Mouse (Mus musculus) left cerebral cortex, adult 18-20 months (tissue): ENCODE measurements around the gene Egflam. TPM values are rescaled to one million over a fixed set of nuclear protein-coding genes. Genes with fewer than 3 reads are reported as not detected.
A peak's percentile ranks its signal among the peaks of the same experiment; 100 is the strongest.

ENCODE experiments used
- DNase-seq, 2 experiments: peaks; one replicate each; pipeline ENCODE4 v3.0.0; 2021 to 2022; ENCODE audit warnings: low spot score in 2 of 2, mixed read lengths in 1 of 2
- long read RNA-seq, 2 experiments: library from polyadenylated mRNA; stranded (forward); transcript quantifications; one replicate each; pipeline ENCODE4 v2.0.0; 2021
- total RNA-seq, 2 experiments: library from RNA; stranded (reverse); gene quantifications; 2 replicates each; pipeline ENCODE4 v1.2.3; 2021

Gene Egflam
- 1 to 10 TPM; 4.4 to 5.1 TPM for total RNA-seq
- long read RNA-seq, experiment 1, full-length matches to known transcripts = 2 of 2 reads
- long read RNA-seq, experiment 1, partial matches to known transcripts = 0 of 2 reads
- long read RNA-seq, experiment 1, other reads (novel, unspliced or antisense) = 0 of 2 reads
- long read RNA-seq, experiment 2, full-length matches to known transcripts = 1 of 1 reads
- long read RNA-seq, experiment 2, partial matches to known transcripts = 0 of 1 reads
- long read RNA-seq, experiment 2, other reads (novel, unspliced or antisense) = 0 of 1 reads

DNA sequence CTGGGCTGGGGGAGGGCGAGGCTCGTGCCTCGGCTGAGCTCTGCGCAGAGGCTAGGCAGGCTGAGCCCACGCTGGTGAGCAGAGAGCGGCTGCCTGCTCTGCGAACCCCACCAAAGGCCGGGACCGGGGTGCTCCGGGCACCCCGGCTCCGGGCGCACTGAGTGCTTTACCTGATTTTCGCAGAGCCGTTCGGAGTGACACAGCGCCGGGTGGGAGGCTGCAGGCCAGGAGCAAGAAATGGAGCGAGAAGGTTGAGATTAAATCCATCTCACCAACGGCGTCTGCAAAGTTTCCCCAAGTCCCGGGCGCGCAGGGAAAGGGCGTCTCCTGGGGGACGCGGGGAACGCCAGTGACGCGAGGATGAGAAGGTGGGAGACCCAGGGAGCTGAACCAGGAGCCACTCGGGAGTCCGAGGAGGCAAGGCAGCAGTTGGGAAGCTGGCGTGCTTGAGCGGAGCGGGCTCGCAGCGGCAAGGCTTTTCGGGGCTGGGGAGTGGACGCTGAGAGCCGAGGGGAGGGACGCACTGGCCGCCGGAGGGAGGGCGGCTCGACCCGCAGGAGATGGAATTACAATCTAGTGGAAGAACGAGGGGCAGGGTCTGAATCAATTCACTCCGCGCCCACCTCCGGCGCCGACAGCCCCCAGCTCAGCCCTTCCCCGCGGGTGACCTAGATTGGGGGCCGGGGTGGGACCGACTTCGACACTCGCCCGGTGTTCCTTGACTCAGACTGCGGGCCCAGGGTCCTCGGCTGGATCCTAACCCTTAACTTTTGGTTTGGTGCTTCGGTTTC lies at the start of gene Egflam:
Egflam (minus strand) TSS at position 578 of the 791 bp plus-strand sequence.
- peak in 1 of 2 experiments; percentile 3 for DNase-seq

DNA sequence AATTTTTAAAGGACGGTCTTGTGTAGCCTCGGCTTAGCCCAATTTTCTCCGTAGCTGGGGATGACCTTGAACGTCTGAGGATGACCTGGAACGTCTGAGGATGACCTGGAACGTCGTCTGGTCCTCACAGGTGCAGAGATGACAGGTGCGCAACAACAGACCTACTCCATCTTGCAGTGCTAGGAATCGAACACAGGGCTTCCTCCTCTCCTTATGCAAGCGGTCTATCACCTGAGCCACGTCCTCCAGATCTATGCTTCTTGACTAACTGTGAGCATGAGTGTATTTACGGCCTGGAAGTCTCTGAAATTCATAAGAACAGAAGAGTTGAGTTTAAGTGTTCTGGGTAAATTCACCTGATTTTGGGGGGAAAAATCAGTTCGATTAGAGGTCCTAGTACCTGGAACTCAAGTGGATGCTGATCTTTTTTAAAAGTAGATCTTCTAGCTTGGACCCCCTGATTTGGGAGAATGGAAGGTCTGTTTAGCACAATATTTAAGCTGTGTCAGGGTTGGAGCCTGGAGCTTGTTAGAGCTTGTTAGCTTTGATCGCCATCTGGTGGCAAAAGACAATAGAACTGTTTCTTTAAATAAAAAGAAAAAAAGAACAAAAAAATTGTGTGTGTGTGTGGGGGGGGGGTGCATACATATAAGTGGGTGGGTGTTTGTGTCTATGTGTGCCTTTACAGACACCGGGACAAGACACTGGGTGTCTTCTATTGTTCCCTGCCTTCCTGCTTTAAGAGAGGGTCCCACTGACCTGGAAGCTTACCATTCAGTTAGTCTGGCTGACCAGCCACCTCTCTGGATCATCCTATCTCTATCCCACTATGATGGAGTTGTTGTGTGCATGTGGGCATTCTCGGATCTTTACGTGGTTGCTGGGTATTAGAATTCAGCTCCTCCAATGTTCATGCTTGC lies 45.5 kb upstream of the Egflam start:
- peak in 1 of 2 experiments; percentile 21 for DNase-seq

DNA sequence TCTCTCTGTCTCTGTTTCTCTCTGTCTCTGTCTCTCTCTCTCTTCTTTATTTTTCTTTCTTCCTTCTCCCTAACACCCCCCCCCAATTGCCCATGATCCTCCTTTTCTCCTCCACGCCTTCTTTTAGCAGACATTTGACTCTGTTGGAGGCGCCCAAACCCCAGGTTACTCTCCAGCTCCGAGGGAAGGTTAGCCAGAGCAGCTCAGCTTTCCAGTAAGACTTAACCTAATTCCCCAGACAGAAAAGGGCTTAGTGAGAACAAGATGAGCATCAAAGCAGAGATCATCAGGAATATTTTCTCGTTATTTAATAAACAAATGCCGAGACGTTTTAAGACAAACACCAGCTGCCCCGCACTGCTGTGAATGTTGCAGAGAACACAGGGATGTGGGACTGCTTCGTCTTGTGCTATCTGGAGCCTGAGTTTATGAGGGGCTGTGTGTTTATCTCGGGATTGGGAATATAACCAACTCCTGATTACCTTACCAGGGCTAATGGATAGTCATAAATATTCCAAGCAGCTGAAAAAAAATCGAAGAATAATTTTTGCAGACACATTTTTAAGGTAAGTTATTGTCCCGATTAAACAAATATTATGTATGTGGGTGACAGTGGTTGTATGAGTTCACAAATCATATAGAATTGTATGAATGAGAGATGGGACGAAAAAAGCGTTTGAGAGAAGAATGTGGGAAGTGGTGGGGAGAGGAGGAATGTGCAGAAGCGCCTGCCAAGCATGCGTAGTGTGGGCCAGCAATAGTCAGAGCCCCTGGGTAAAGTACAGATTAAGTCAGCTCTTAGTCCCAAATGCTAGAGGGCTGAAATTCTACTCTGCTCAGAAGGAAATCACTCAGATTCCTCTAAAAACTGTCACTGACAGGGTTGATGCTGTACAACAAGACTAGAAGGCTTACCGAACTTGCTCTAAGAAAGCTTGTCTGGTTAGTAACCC lies 44.2 kb upstream of the Egflam start:
- no peak for DNase-seq

DNA sequence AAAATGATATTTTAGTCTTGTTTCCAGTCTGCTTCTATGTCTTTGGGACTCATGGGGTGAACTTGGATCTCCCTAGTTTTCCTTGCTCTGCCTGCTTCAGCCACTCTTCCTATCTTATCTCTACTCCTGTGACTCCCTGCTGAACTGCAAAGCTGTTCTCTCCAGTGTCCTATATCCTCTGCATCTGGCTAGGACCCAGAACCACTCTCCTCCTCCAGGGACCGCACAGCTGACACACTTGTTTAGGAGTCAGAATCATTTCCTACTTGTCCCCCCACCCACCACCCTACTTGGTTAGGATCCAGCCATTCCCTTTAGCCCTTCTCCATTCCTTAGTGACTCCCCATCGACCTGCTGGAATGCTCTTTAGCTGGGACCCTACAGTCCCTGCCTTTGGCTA lies 26.1 kb upstream of the Egflam start:
- DNase-seq = no peak

DNA sequence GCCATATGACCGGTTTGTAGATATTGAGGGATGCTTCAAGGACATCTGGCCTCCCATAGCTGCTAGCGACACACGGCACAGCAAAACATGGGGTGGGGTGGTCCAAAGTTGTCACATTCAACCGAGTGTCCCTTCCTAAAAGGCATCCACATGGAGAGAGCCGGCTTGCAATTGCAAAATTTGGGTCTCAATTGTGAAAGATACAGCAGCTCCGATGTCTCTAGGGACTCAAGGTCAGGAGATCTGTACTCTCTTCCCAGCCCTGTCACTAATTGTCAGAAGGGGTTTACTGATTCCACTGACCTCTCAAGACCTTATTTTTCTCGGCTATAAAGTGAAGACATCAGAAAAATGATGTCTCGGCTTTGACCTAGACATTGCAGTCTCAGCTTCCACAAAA lies 6.3 kb upstream of the Egflam start:
- DNase-seq = no peak

DNA sequence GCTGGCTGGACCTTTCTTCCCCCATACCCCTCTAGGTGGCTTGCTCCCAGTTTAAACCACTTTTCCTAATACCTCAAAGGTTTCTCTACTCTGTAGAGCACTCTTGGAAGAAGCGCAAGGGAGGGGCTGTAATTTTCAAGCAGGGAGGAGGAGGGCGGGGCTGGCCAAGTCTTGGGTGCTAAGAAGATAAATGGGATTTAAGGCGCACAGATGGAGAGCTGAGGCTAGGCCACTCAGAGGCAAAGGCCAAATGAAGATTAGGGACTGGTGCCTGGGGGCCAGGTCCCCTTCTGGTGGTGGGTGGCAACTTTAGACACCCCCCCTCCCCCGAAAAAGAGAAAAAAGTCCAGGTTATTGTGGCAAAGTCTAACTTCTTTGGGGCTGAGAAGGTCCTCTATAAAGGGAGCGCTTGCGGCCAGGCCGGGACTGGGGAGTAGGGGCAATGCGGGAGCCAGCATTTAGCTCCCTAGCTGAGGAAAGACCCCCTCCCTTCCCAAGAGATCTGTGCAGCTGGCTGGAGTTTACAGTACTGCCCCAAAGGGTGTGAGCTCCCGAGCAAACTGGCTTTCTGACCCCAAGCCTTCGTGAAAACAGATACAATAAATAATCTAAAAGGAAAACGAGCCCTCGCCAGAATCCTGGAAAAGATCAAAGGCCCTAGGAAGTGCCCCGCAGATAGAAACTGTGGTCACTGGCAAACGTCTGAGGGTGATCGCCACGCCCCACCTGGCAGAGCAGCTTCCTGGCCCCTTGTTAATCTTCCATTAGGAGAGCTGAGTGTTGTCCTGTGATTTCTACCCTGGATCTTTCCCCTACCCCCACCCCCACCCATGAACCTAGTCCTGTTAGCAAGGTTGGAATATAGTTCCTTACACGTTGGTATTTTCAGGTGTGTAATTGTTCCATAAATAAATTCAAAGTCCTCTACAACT lies 680 bp upstream of the Egflam start:
- no peak for DNase-seq

DNA sequence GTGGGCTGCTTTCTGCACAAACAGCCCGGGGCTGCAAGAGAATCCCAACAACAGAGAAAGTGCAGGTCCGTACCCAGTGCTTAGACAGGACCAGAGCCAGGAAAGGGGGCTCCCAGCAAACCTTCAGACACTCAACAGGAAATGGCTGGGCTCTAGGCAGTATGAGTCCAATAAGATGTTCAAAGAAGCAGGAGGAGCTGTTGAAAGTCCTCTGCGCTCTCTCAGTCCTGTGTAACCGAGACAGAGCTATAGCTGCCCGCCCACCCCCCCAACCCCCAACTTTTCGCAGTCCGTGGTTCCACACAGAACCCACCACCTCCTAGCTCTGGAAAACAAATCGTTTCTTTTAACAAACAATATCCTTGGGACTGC lies 763 bp downstream of the Egflam start:
- DNase-seq = no peak

DNA sequence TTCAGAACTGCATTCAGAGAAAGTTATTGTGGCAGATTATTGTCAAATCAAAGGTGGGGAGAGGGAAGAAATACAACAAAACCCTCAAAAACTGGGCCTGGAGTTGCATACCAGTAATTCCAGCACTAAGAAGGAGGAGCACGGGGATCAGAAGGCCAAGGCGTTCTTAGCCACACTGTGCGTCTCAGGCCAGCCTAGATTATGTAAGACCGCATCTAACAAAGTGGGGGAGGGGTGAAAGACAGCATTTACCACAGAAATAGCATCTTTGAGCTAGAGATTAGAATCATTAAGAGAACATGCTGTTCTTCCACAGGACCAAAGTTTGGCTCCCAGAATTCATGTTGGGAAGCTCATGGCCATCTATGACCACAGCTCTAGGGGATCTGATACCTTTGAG lies 14.8 kb downstream of the Egflam start:
- DNase-seq = no peak

DNA sequence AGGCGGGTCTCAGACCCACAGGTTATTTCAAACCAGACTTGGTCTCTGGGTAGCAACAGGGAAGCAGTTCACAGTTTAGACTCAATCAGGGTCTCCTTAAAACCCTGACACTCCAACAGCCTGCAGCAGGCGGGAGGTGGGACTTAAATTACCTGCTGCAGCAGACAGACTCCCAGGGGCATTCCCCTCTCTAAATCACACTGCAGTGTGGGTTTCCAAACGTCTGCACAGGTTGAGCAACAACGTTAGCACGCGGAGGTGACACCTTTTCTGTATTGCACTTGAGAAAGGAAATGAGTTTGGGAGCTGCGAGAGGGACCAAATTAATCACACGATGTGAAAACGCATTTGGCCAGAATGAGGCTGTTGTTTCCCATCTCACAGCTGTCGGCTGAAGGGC lies 15.7 kb downstream of the Egflam start:
- no peak for DNase-seq

DNA sequence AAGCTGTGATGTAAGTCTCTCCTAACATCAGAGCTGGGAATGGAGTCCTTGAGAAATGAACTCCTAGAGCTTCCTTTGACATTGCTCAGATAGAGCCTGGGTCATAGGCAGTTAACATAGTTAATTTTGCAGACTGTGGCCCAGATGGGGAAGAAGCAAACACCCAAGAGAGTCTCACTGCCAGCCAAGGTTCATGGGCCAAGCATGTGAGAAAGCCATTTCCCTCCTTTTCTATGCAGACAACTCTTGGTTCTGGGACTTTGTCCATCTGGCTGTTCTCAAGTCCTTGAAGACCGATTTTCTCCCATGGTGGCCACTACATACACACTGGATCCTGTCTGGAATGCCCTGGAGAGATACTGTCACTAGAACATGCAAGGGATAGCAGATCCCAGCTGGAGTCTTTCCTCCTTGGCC lies 45.6 kb downstream of the Egflam start:
- no peak for DNase-seq

DNA sequence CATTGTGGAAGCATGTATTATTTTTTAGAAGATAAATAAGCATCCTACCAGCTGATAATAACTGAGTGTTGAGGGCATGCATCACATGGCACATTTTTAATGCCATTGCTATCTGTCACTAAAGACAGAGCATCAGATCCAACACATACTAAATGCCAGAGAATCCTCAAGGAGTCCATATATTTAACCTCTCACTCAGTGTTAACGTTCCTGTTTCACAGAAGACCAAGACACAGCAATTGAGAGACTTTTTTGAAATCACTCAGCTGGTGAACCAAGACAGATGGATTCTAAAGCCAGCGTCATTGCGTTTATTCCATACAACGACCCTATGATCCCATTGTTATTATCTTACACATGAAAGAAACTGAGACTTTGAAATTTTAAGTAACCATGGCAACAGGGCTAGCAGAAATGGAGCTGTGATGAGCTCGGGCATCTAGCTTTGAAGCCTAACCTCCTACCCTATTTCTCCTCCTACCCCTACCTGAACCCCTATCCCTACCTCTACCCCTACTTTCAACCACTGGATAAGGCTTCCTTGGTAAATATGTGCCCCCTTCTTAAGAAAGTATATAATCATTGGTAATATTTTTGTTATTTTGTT lies 57.4 kb downstream of the Egflam start:
- no peak for DNase-seq

DNA sequence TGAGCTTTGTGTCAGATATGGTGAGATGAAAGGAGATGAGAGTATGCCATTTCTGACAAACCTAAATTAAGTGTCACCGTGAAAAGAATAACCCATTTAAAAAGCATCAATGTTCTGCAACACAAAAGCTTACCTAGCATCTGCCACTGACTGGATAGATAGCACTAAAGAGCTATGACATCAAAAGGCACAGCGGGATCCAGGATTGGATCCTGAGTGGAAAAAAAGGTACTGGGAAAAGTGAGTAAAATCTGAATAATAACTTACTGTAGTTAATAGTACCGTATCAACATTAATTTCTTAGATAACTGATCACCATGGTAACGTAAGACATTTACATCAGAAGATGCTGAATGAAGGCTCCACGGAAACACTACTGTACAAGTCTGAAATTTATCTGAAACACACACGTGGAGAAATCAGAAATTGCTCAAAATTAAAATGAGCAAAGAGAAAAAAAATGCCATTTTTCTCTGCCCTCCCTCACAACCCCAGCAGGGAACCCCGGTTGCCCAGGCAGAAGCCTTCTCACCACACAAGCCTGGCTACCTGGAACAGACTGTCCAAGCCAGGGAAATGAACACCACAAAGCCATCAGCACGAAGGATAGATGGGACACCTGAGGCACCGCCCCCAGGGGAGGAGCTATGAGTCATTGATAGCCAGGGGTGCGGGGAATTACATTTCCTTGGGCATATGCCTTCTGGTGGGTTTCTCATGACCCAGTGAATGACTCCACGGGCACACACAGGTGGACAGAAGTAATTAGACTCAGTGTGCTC lies 63.5 kb downstream of the Egflam start:
- no peak for DNase-seq

DNA sequence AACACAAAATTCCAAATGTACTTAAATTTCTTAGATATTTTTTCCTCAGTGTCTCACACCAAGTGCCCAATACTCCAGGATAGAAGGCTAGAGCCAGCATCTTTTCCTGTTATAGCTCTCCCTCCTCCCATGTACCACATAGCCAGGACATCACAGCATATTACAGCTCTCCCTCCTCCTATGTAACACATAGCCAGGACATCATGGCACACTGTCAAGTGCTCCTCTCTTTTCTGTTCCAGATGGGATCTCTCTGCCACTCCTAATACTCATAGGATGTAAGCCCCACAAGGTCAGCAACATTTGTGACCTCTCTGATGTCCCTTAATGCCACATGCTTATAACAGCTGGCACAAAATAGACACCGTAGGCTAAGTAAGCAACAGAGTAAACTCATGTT lies 65.3 kb downstream of the Egflam start:
- no peak for DNase-seq

DNA sequence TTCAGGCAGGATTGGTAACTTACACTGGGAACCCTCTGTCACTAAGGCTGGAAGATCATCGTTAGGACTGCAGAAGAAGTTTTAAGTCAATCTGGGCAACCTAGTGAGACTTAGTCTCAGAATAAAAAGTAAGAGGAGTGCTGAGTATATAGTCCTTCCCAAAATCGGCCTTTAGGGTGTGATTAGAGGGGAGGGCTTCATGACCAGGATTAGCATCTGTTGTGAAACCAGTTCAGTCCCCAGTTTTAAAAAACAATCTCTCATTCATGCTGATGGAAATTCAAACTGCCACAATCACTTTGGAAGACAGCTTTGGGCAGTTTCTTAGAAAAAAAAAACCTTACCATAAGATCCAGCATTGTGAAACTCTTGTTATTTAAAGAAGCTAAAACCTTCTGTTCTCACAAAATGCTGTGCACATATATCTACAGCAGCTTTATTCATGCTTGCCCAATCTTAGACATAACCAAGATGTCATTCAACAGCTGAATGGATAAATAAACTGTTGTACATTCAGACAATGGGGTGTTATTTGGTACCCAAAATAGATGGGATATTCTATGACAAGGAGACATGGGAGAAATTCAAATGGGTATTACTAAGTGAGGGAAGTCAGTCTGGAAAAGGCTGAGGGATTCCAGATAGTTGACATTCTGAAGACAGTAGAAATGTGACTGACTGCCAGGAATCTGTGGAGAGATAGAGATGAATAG lies 75.4 kb downstream of the Egflam start:
- no peak for DNase-seq

DNA sequence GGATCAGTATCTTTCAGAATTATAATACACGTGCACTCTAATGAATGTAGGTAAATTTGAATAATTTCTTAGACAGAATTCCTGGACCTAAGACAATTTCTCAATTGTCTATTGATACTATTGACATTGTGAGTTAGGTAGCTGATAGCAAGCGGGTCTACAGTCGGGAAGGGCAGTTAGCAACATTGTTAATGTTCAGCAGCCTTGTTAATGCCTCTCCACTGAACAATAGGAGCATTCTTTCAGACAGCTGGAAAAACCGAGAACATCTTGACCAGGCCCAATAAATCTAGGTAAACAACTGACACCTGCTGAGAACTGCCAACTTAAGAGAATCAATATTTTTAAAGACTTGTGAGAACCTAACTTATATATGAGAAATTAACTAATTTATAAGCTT lies 77.3 kb downstream of the Egflam start:
- DNase-seq = no peak

DNA sequence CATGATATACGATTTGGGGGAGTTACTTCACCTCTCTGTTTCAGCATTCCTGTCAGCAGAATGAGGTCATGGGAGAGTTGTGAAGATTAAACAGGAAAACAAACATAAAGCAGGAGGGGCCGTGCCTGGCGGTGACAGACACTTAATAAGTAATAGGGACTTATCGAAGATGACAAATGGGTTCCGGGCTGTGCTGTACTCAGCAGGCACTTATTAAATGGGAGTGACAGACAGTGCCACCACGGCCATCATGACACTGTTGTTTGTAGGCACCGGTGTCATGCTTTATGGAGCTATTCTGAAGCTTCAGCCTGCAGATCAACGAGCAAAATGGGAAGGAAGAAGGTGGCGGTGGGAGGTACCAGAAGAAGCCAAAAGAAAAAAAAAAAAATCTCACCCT lies 82.7 kb downstream of the Egflam start:
- no peak for DNase-seq

DNA sequence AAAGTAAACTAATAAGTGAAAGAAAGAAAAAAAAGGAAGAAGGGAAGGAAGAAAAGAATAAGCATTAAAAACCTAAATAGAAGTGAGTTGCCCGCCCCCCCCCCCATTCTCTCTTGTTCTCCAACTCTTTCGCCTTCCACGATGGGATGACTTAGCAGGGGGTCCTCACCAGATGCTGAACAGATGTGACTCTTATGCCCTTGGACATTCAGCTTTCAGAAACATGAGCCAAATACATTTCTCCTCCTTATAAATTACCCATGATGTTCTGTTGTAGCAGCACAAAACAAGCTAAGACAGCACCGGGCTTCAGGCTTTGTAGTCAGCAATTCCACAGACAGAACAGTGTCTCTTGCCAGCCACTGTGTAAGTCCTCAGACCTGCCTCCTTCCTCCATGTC lies 89.5 kb downstream of the Egflam start:
- DNase-seq = no peak

DNA sequence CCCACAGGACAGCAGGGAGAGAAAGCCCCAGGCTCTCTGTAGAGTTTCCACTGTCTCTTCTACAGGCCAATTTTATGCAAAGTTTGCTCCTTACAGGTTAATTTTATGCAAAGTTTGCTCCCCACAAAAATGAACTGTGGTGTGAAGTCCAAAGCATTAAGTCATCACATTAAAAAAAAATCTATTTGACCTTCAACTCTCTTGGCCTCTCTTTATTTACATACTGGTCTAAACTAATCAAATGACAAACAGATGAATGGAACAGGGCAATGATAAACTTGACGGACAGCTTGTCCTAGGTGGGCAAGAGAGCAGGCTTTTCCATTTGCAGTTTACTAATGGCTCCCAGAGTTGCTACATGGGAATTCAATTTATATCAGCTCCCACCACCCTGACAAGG lies 98.3 kb downstream of the Egflam start:
- no peak for DNase-seq
